Mouse (Mus musculus) midbrain, postnatal 0 days (tissue): Measurements from ENCODE around the gene Nfkb2. TPM values are rescaled to one million over a fixed set of nuclear protein-coding genes. Genes with fewer than 3 reads are reported as not detected.
A peak's percentile ranks its signal among the peaks of the same experiment; 100 is the strongest.

ENCODE experiments used
- ATAC-seq: fragments of 200-750 bp; cut with Nextera tagmentation; 2 replicates; pipeline ENCODE4 v1.8.0; 2017; ENCODE audit warnings: moderate number of reproducible peaks, mild to moderate bottlenecking, moderate TSS enrichment, moderate library complexity; ENCODE audit not compliant: low FRiP score
- DNase-seq: peaks from one replicate; pipeline ENCODE4 v3.0.0-alpha.2; 2015; ENCODE audit warnings: low spot score
- H3K27ac ChIP-seq: fragments of 300-500 bp; sonication (generic); 2 replicates; pipeline ENCODE4 v1.5.1; 2014; ENCODE audit warnings: low read depth, mild to moderate bottlenecking, low read length, mixed read lengths
- H3K27me3 ChIP-seq: fragments of 300-500 bp; sonication (generic); 2 replicates; pipeline ENCODE4 v1.6.1; 2014; ENCODE audit warnings: low read length, control low read depth, mixed read lengths; ENCODE audit not compliant: insufficient read depth
- H3K36me3 ChIP-seq: fragments of 300-500 bp; sonication (generic); 2 replicates; pipeline ENCODE4 v1.6.1; 2014; ENCODE audit warnings: low read length, control low read depth, mixed read lengths; ENCODE audit not compliant: insufficient read depth
- H3K4me1 ChIP-seq: fragments of 300-500 bp; sonication (generic); 2 replicates; pipeline ENCODE4 v1.6.1; 2014; ENCODE audit warnings: mild to moderate bottlenecking, control low read depth, antibody characterized with exemption, low read length, mixed read lengths; ENCODE audit not compliant: insufficient read depth
- H3K4me2 ChIP-seq: fragments of 300-500 bp; sonication (generic); 2 replicates; pipeline ENCODE4 v1.6.1; 2014; ENCODE audit warnings: low read depth, mild to moderate bottlenecking, low read length, mixed read lengths; ENCODE audit not compliant: poor library complexity, severe bottlenecking
- H3K4me3 ChIP-seq: fragments of 300-500 bp; sonication (generic); 2 replicates; pipeline ENCODE4 v1.5.1; 2014; ENCODE audit warnings: low read depth, mild to moderate bottlenecking, low read length, moderate library complexity
- H3K9ac ChIP-seq: fragments of 300-500 bp; sonication (generic); replicated peaks from 2 replicates; pipeline ENCODE4 v1.6.1; 2014; ENCODE audit warnings: mild to moderate bottlenecking, low read length, moderate library complexity, mixed read lengths; ENCODE audit not compliant: poor library complexity, severe bottlenecking
- H3K9me3 ChIP-seq: fragments of 300-500 bp; sonication (generic); 2 replicates; pipeline ENCODE4 v1.6.1; 2016; ENCODE audit warnings: low read length, control low read depth
- CTCF ChIP-seq: IDR thresholded peaks from 2 replicates; pipeline ENCODE4 v1.5.1; 2016; ENCODE audit warnings: antibody characterized with exemption, mild to moderate bottlenecking
- WGBS: fragments of 180-500 bp; shearing (Covaris S2); extraction: QIAGEN DNeasy Blood & Tissue Kit; methylation state at CpG from one replicate; pipeline ENCODE4 v1.1.7; 2014; 5-methylcytosine and 5-hydroxymethylcytosine counted together
- polyA plus RNA-seq: library from polyadenylated mRNA; unstranded; fragments of >200 nt; fragmentation: Nextera tagmentation; extraction: Ambion mirVana; gene quantifications from 2 replicates; pipeline ENCODE4 v1.2.1, GENCODE M21; 2015
- total RNA-seq: library from RNA; depleted of rRNA; stranded (reverse); fragments of >200 nt; gene quantifications from 2 replicates; pipeline ENCODE4 v1.2.3, GENCODE M21; 2014

Nfkb2 gene
- total and polyA plus RNA-seq, 2 experiments from 2014 or later, result 2.4 to 3.1 TPM

DNA sequence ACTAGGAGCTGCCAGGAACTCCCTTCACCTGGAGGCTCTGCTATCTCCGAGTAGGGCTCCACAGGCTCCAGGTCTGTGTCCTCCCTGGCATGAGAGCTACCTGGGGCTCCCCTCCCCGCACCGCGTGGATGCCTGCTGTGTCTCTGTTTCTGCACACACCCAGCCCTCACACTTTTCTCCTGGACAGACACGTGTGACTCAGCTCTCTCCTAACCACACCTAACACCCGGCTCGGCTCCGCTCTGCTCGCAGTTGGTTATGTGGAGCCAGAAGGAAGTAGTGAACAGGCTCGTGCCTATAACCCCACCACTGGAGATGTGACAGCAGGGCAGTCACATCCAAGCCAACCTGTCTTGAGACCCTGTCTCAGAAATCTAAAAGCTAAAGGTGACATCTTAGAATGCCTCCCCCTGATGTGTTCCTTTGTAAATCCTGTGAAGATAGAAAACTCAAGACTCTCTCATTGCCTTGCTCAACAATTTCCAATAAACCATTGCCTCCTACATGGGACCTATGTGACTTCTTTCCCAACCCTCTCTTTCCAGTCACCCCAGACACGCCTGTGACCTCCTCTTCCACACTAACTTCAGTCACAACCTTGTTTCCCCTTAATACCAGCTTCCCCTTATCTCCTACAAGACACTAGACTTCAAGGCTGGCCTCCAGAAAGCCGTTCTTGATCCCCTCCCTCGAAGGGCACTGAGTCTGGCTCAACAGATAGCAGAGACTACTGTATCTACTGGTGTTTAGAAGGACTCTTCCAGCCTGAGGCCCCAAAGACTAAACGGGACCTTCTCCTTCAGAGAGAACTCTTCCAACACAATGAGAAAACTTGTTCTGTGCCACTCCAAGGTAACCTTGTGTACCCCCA is 11.0 kb downstream of the Nfkb2 start:
- no peak overlapping the region for H3K9ac ChIP-seq
- peak overlapping the region; percentile 83; the same call in 1 of the 2 replicates for H3K4me2 ChIP-seq
- WGBS, result 50% methylated on average over 14 of the region's 14 CpGs
- no peaks in the 10 kb centered on the region for H3K9me3 ChIP-seq
- H3K36me3 ChIP-seq, result peaks cover 44% of the 10 kb centered on the region
- H3K27me3 ChIP-seq, result peaks cover 4% of the 10 kb centered on the region; the same call in 1 of the 2 replicates
- DNase-seq, result no peak
- TF ChIP-seq CTCF, result no peak
- no peak for ATAC-seq
- H3K4me3 ChIP-seq, result no peak overlapping the region
- H3K27ac ChIP-seq, result no peak overlapping the region
- peaks cover 11% of the 10 kb centered on the region for H3K4me1 ChIP-seq

DNA sequence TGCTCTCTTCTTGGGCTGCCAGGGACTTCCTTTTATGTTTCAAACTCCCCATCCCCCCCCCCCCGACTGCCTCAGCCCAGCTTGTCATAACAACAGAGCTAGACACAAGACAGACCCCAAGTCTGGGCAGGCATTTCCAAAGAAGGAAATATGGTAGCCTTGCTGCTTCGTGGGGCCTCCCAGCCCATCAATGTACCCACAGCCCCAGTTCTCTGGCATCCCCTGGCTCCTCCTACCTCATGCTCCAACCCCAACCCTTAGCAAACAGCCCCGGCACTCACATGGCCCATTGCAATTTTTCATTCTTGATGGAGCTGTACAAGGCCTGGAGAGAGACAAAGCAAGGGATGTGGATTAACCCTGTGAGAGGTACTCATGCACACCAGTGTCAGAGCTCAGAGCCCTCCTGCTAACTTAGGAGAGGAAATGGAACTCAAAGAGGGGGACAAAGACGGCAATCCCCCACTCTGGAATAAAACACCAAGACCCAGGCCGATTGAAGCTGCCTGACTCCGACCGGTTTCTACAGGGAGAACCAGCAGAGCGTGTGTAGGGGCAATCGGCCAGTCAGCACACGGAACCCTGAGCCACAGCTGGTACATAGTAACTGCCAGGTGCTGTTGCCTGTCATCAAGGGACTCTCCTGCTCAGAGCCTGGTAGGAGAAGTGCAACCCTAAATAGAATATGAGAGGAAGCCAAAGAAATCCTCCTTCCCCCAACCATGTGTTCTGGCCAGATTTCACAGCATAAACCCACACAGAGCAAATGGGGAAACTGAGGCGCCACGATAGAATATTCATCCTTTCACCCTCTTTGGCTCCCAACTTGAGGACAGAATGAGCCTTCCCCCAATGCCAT is 11.9 kb downstream of the Nfkb2 start:
- H3K4me1 ChIP-seq, result peaks cover 12% of the 10 kb centered on the region
- no peak for DNase-seq
- no peak for ATAC-seq
- H3K4me2 ChIP-seq, result peak overlapping the region; percentile 83
- WGBS, result 51% methylated on average over 12 of the region's 12 CpGs
- H3K9ac ChIP-seq, result 0 out of 2 replicates have a peak overlapping the region, but pooled peaks have one; percentile 77
- no peaks in the 10 kb centered on the region for H3K9me3 ChIP-seq
- peaks cover 4% of the 10 kb centered on the region; the same call in 1 of the 2 replicates for H3K27me3 ChIP-seq
- H3K36me3 ChIP-seq, result peaks cover 40% of the 10 kb centered on the region
- no peak for TF ChIP-seq CTCF
- no peak overlapping the region for H3K27ac ChIP-seq
- H3K4me3 ChIP-seq, result peak overlapping the region; percentile 75

DNA sequence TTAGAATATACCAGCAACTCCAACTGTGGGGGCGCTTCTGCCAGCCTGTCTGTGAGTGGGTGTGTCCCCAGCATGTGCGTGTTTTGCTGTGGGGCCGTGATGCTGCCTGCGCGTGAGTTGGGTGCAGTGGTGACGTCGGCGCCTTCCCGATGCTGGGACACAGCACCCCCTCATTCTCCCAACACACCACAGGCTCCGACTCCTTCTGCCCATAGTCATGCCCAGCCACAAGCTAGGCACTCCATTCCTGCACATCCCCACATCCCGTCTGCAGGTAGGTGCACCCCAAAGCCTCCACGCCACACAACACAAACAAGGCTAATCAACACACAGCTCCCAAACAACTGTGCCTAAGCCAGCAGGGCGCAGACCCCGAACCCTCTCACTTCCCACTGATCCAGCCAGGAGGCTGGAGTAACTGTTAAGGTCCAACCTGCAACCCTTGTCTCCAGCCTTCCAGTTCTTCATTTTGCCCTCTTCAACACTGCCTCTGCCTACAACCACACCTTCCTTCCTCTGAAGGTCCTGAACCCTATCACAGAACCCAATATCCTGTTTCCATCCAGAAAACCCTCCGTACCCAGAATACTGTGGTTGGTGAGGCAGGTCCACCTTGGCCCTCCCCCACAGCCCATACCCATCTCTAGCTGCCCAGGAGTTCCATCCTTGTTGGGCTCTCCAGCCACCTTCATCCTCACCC is 12.9 kb downstream of the Nfkb2 start:
- H3K9ac ChIP-seq, result peak overlapping the region; percentile 77
- ATAC-seq (0 out of 2 replicates have a peak, but pooled peaks have one; percentile 13), DNase-seq (no peak)
- H3K9me3 ChIP-seq, result no peaks in the 10 kb centered on the region
- peaks cover 4% of the 10 kb centered on the region; the same call in 1 of the 2 replicates for H3K27me3 ChIP-seq
- peaks cover 29% of the 10 kb centered on the region for H3K36me3 ChIP-seq
- H3K27ac ChIP-seq, result peak overlapping the region; percentile 73
- peaks cover 22% of the 10 kb centered on the region for H3K4me1 ChIP-seq
- H3K4me3 ChIP-seq, result peak overlapping the region; percentile 75
- WGBS, result 25% methylated on average over 15 of the region's 15 CpGs
- H3K4me2 ChIP-seq, result peak overlapping the region; percentile 83
- no peak for TF ChIP-seq CTCF

DNA sequence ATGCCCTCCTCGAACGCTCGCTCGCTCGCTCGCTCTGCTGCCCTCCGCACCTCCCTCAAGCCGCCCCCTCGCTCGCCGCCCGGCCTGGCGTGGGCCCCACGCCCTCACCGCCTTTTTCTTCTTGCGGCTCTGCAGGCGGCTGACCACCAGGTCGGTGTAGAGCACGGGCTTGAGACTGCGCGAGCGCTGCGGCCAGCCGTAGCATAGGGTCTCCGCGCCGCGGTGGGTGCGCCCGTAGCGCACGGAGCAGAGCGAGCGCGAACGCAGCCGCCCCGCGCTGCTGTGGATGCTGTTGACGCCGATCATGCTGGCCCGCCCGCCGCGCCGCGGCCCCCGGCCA is 13.4 kb downstream of the Nfkb2 start:
- Histone ChIP-seq H3K27me3 (peaks cover 4% of the 10 kb centered on the region; the same call in 1 of the 2 replicates), H3K9me3 (no peaks in the 10 kb centered on the region), H3K36me3 (peaks cover 26% of the 10 kb centered on the region), H3K4me3 (peak overlapping the region; percentile 75), H3K27ac (peak overlapping the region; percentile 73), H3K9ac (peak overlapping the region; percentile 77), H3K4me2 (peak overlapping the region; percentile 83), H3K4me1 (peaks cover 27% of the 10 kb centered on the region)
- no peak for DNase-seq
- TF ChIP-seq CTCF, result no peak
- 1% methylated on average over 44 of the region's 48 CpGs for WGBS
- ATAC-seq, result peak; percentile 52

DNA sequence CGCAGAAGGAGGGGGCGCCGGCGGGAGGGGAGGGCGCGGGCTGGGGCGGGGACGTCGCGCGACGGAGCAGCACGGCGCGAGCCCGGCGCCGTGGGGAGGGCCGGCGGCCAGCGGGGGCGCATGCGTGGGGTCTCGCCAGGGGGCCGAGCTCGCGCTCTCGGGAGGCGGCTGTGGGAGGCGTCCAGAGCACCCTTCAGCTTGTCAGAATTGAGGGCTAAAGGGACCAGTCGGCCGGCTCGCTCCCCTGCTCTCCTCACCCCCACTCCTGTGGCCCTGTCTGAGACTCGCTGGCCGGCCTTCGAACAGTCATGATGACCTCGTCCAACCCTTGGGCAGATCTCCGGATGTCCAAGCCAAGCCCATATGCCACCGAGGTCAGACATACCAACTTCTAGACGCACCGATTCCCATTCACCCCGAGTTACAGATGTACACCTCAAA is 13.9 kb downstream of the Nfkb2 start:
- peaks cover 23% of the 10 kb centered on the region for H3K36me3 ChIP-seq
- H3K27ac ChIP-seq, result peak overlapping the region; percentile 73
- ATAC-seq (peak; percentile 32), DNase-seq (peak; percentile 41)
- H3K9me3 ChIP-seq, result no peaks in the 10 kb centered on the region
- H3K27me3 ChIP-seq, result peaks cover 4% of the 10 kb centered on the region; the same call in 1 of the 2 replicates
- WGBS, result 2% methylated on average over 22 of the region's 42 CpGs
- peak overlapping the region; percentile 83 for H3K4me2 ChIP-seq
- TF ChIP-seq CTCF, result no peak
- peaks cover 31% of the 10 kb centered on the region for H3K4me1 ChIP-seq
- H3K9ac ChIP-seq, result peak overlapping the region; percentile 77
- peak overlapping the region; percentile 75 for H3K4me3 ChIP-seq
